Mouse (Mus musculus) left cerebral cortex, adult 18-20 months (tissue): ENCODE results near the gene Osbpl10. TPM values are rescaled to one million over a fixed set of nuclear protein-coding genes. Genes with fewer than 3 reads are reported as not detected.
A peak's percentile ranks its signal among the peaks of the same experiment; 100 is the strongest.

Experiments
- DNase-seq, 2 experiments: peaks; one replicate each; pipeline ENCODE4 v3.0.0; 2021 to 2022; ENCODE audit warnings: low spot score in 2 of 2, mixed read lengths in 1 of 2
- total RNA-seq, 2 experiments: library from RNA; stranded (reverse); gene quantifications; 2 replicates each; pipeline ENCODE4 v1.2.3; 2021

Gene Osbpl10
- total RNA-seq, 2 experiments from 2014 or later: 48.5 to 48.9 TPM

GRCm38 (mm10) chr9:115067071-115067470 is 88.7 kb downstream of the Osbpl10 start:
- peak; percentile 65 to 67 for DNase-seq

GRCm38 (mm10) chr9:115075191-115075590 is 96.8 kb downstream of the Osbpl10 start:
- no peak for DNase-seq

GRCm38 (mm10) chr9:115088295-115088993 is 110.1 kb downstream of the Osbpl10 start:
- peak; percentile 56 to 65 for DNase-seq

DNA sequence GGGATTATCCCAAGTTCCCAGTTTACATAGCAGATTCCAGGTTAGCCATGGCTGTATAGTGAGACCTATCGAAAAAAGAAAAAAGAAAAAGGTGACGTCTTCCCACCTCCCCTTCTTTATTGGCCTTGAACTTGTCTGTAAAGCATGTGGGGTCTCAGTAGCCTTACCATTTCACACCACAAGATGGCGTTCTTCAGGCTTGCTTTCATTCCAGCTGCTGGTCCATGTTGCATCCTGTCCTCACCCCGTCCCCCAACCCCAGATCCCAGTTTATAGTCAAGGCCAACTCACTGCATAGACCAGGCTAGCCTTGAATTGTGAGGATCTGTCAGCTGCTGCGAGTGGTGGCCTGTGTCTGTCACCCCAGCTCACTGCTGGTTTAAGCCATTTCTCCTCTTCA is 111.3 kb downstream of the Osbpl10 start:
- no peak for DNase-seq

DNA sequence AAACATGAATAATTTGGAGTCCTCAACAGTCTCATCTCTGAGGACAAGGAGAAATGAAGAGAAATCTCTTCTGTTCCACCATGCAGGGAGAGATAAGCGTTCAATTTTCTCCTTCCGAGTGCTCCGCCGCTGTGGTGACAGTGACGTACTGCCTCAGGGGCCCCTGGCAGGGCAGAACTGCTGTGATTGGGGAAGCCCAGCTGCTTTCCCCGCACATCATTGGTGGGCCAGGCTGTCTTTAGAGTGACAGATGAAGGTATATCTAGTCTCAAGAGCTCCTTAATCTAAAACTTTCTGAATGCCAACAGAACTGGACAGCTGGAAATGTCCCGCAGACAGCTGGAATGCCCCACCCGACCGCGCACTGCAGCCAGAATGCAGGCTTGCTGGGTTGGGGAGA is 118.1 kb downstream of the Osbpl10 start:
- DNase-seq: no peak

DNA sequence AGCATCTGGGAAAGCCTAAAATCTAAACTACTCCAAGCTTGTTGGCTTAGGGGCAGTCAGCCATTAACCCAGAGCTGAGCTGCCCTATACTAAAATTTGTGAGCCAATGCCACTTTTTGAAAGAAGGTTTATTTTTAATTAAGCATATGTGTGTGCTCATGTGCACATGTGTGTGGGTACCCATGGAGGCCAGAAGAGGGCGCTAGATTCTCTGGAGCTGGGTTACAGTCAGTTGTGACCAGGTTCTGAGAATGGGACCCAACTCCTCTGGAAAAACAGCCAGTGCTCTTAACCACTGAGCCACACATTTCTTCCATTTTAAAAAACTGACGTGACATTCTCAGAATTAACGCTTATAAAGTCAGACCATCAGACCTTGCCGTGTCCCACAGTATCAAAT is 119.0 kb downstream of the Osbpl10 start:
- DNase-seq: no peak

DNA sequence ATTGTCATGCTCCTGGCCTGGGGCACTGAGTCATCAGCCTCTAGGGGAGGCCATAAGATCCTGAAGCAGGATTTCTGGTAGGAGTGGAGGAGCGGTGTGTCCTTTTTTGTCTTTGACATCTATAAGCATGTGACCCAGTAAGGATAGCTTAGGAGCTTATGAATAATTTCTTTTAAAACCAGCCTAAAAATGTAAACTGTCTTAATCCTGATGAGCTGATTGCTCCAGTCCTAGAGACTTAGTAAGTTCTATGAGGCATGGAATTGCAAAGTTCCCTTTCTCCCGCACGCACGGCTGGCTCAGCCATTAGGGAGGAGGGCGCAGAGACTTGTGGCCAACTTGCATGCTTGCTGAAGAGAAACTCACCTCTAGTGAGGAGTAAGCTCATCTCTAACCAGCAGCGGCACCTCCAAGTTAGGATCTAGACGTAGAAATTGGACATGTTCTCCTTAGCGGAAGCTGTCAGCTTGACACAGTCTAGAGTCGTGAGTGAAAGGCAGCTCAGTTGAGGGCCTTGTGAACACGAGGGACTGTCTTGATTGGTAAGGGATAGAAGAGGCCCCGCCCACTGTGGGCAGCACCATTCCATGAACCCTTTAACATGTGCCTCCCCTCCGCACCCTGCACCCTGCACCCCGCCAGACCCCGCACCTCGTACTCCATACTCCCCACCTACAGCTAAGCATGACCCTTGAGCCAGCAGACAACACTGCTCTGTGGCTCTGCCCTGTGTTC is 122.0 kb downstream of the Osbpl10 start:
- no peak for DNase-seq

GRCm38 (mm10) chr9:115107430-115107829 is 129.1 kb downstream of the Osbpl10 start:
- DNase-seq: no peak

DNA sequence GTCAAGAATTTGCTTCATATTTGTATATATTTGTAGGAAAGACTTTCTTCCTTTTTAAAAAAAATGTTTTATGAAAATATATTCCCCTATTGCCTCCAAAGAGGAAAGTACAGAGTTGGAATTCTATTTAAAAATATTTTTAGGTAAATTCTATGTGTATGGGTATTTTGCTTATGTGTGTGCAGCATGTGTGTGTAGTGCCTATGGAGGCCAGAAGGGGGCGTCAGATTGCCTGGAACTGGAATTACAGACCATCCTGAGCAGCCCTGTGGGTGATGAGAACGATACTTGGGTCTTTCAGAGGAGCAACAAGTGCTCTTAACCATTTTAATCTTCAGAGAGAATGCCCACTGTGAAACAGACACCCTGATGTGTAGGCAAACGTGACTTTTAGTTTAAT is 132.3 kb downstream of the Osbpl10 start:
- DNase-seq: no peak

GRCm38 (mm10) chr9:115117314-115117713 is 138.9 kb downstream of the Osbpl10 start:
- DNase-seq: no peak

GRCm38 (mm10) chr9:115120276-115120675 is 141.9 kb downstream of the Osbpl10 start:
- no peak for DNase-seq

DNA sequence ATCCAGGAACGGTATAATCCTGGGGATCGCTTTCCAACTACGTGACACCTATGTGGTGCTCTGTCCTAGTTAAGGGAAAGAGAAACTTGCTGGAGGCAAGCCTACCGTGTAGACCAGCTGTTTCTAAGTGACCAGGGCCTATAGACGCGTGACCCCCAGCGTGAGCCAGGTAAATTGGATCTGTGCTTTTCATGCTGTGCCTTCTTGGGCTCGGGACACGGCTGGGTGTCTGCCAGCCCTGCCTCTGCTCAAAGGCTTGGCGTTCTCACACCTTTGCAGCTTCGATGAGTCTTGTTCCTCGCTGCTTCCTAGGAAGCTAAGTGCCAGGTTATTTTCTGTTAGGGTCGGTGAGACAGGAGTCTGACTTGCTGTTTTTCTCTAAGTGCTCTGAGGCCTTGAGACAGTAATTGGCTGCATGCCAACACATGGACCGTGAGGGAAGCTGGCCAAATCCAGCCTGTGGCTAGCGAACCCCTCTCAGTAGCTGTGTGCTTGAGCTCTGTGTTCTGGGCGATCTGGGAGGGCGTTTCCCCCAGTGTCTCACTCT is 142.4 kb downstream of the Osbpl10 start:
- DNase-seq: peak; percentile 23 to 32

DNA sequence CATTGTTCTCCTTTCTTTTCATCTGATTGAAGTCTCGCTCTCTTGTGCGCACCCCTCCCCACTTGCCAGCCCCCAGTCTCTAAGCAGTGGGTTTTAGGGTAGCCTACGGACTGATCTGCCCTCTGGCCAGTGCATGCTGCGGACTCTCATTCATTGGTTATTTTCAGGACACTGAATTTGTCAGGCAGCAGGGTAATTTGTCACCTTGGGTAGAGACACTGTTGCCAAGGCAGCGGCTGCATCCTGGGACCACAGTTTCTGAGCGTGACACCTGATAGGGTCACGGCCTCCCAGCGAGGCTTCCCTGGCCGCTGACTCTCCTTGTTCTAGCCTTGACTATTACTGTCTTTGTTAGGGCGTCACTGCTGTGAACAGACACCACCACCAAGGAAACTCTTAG is 149.0 kb downstream of the Osbpl10 start:
- DNase-seq: no peak

DNA sequence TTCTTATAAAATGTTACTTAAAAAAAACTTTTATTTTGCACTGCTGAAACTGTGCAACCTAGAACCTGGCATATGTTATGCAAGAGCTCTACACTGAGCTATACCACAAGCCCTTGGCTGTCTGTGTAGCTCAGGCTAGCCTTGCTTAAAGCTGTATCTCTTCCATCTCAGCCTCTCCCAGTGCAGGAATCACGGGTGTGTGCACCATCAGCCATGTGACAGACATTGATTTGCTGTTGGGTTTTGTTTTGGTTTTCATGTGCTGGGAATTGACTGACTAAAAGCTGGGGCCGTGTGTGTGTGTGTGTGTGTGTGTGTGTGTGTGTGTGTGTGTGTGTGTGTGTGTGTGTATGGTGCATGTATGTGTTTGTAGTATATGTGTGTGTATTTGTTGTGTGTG is 155.6 kb downstream of the Osbpl10 start:
- DNase-seq: no peak

DNA sequence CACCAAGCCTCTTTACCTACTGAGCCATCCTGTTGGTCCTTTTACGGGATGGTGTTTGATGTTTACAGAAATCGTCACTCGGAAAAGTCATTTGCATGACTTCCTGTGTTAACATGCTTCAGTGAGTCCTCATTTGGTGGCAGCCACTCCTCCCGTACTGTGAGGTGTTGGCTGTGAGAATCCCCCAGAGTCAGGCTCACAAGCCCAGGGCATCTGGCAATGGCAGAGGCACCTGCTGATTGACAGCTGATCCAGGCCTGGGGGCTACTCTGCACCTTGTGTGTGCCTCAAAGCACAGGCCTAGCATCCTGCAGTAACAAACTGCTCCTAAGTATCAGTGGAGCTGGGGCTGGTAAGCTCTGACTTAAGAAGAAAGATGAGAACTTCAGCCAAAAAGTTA is 156.4 kb downstream of the Osbpl10 start:
- no peak for DNase-seq

DNA sequence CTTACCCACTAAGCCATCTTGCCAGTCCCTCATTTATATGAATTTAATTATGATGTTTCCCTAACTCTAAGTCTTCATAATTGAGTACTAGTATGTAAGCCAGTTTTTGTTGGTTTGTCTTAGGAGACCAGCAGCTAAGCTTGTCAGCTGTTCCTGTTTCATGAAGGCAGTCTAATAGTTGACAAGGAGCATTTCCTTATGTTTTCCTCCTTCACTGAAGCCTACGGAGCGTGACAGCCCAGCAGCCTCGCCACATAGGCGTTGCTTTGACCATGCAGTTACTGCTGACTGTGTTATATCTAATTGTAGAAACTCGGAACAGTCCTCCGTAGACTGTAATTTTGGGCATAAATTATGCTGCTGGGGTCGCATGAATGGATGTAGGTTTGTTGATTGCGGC is 157.0 kb downstream of the Osbpl10 start:
- no peak for DNase-seq

DNA sequence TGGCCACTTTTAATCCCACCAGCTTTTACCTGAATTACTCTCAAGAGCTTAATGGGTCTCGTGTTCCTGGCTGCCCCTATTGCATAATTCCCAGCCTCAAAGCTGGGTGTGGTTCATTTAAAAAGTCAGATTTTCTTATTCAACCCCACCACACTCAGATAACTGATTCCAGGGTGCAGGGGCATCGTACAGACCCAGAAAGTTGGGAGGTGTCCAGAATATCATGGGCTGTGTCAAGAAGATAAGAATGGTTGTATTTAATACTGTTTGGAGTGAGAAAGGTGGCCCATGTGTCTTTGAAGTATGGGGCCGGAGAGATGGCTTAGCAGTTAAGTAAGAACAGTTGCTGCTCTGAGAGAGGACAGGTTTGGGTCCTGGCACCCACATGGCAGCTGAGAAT is 159.5 kb downstream of the Osbpl10 start:
- no peak for DNase-seq

DNA sequence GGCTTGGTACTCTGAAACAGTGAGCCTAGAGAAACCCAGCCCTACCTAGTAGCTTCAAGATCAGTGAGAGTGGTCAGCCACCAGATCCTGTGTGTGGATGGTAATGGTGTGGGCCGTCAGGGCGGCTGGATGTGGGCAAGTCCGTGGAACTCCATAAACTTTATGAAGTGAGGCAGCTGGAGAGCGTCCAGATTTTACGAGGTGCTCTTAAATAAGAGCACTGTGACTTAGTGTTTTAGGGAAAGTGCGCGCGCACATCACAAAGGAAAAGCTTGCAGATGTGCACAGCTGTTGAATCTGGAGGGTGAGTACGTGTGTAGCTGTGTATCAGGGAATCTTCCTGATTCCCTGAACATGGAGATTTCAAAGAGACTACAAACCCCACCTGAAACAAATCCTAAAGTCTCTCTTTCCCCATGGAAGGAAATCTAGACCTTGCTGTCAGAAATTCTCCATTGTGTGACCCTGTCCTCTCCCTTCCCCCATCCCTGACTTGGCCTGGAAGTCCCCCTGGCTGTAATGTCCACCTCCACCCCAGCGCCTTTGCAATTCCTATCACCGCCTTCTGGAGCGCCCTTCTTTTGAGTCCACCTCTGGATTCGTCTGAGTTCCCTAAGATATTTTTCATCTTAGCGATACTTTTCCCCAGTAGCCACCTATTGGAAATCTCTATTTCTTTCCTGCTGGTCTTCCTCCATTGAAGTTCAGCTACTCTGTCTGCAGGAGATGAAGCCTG is 161.4 kb downstream of the Osbpl10 start:
- no peak for DNase-seq

DNA sequence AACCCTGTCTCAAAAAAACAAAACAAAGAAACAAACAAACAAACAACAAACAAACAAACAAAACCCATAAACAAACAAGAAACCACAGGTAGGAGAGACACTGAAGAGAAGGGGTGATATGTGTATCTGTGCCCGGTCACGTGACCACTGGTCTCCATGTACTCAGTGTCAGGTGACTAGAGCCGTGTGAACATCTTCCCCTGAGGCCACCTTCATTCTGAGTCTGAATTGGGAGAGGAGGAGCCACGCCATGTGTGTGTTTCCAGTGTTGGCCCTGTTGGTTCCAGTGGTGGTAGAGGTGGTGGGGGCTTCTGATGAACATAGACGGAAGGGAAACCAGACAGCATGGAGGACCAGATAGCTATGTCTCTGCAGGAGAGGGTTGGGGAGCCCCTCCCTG is 168.8 kb downstream of the Osbpl10 start:
- no peak for DNase-seq

DNA sequence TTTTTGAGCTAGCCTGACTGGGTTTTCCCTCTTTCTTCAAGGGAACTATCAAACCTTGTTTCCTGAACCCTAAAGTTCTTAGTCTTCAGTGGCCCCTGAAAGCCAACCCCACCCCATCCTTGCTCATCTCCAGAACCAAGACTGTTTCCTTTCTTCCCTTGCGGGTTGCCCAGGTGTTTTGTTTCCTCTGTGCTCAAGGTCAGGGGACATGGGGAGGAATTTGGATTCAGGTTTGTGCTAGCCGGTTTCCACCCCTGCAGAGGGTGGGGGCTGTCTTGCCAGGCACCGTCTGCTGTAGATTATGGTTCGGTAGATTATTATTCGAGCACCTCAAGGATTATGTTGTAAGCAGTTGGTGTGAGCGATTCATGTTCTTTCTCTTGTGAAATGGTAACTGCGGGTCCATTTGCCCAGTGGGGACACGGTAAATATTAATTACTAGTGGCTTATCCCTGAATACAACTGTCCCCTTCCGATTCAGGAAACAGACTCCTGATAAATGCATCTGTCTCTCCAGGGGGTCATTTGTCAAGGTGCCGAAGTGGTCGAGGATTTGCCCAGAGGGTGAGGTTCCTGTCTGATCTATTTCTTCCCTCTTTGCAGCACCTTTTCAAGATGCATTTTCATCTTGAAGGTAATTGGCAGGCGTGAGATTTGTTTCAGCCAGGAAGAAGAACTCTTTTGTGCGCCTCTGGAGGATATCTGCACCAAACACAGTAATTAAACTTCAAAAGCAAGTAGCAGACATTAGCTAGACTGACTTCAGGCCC is 169.4 kb downstream of the Osbpl10 start:
- no peak for DNase-seq
